Mouse (Mus musculus) frontal cortex, postnatal 14 days (tissue): ENCODE measurements at regions not wholly inside any gene's neighbourhood (a gene's known extent, or its start where the extent isn't known, plus 50 kb on each side); places are given as distances from the start of the nearest gene placed in this dataset.

Experiments used
- DNase-seq, 2 experiments: peaks; one replicate each; pipeline ENCODE4 v3.0.0; 2022; ENCODE audit warnings: low spot score in 2 of 2

GRCm38 (mm10) chr8:107715901-107716300, 127.6 kb upstream of the Psmd7 start:
- DNase-seq: no peak

GRCm38 (mm10) chr8:107717856-107718255, 129.6 kb upstream of the Psmd7 start:
- DNase-seq: no peak

- DNase-seq: no peak
Observed at GRCm38 (mm10) chr8:107719656-107720055, 131.4 kb upstream of the Psmd7 start.

DNA sequence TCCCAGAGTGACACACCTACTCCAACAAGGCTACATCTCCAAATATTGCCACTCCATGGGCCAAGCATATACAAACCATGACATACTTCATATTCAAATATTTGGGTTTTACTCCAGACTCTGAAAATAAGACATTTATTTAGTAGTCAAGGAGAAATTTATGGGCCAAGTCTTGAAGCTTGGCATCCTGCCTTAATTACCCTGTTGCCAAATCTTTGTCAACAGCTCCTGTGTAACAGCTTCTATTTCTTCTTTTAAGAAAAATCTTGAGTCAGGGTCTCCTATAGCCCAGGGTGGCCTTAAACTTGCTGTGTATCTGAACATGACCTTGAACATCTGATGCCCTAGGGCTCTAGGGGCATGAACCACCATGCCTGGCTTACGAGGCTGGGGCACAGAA, 138.5 kb upstream of the Psmd7 start:
- DNase-seq: no peak

GRCm38 (mm10) chr8:107727276-107727675, 139.0 kb upstream of the Psmd7 start:
- DNase-seq: no peak

DNA sequence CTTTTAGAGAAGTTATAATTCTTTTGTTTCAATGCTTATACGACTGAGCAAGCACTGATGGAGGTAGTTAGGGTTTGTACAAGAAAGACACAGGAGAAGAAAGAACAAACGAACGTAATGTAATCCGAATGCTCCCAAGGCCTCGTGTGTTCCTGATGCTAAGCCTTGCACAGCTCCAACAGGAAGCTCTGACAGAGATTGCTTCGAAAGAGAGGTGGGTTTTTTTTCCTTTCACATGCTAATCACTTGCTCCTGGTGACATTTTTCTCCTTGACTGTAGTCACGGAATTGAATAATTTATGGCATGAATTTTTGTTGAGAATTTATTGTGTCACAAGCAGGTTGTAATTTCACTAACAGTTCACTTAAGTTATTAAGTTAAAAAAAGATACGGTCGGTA, 150.8 kb upstream of the Psmd7 start:
- DNase-seq: no peak

DNA sequence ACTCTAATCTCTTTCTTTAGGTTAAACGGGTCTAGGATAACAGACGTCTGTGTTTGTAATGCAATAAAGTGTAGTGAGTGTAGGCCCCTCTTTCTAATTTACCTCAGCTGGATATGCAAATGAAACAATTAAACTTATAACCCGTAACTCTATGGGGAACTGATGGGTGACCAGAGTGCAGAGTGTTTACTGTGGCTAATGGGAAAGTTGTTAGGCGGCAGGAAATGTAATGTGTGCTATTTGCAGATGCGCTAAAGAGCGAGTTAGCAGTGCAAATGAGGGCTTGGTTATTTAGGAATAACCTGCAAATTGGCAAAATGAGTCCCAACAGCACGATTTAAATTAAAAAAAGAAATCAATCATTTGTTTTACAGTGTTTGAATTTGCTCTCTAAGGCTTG, 168.8 kb upstream of the Psmd7 start:
- DNase-seq: no peak

DNA sequence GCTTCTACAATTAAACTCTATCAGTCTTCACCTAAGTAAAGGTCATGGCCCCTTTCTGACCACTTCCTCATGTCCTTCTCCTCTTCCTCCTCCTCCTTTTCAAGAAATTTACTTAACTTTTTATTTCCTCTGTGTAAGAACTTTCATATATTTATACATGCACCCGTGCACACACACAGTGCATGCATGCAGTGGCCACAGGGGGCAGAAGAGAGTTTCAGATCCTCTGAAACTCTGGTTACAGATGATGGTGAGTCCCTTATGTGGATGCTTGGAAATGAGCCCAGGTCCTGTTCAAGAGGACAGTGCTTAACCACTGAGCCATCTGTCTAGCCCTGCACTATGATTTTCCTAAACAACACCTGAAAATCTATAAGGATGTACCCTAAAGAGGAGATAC, 170.4 kb upstream of the Psmd7 start:
- DNase-seq: no peak

DNA sequence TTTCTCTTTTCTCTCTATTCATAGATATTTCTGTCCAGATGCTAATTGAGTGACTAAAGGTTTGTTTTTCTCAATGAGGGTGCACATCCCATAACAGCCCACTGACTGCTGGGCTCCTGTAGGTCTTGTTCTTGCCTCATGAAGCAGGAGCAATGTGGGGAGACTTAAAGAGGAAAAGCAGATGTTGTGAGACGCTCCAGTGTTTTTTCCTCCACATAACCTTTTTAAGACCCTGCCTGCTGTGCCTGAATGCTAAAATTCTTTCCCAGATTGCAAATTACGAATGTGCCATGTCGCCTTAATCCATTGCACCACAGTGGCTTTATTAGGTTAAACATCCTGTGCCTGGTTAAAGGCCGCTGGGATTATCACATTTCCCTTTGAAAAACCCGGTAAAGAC, 165.5 kb upstream of the Zfhx3 start:
- no peak for DNase-seq

DNA sequence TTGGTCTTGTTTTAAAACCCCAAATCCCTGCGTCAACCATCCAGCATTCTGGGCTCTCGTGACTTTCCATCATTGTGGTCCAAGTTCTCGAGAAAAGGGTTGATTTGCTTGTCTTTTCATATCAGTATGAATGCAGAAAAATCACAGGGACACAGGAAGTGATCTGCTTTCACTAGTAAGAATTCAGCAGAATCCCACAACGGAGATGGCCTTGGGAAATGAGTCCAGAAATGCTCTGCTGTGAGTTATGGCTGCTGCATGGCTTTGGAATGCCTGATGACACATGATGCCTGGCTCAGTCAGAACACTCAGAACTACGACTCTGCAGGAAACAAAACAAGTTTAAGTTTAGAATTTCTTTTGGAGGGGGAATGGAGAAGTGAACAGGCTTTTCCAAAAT, 156.7 kb upstream of the Zfhx3 start:
- no peak for DNase-seq

- DNase-seq: no peak
Observed at GRCm38 (mm10) chr8:107792286-107792685, 150.2 kb upstream of the Zfhx3 start.

GRCm38 (mm10) chr8:107814931-107815330, 127.5 kb upstream of the Zfhx3 start:
- DNase-seq: no peak

DNA sequence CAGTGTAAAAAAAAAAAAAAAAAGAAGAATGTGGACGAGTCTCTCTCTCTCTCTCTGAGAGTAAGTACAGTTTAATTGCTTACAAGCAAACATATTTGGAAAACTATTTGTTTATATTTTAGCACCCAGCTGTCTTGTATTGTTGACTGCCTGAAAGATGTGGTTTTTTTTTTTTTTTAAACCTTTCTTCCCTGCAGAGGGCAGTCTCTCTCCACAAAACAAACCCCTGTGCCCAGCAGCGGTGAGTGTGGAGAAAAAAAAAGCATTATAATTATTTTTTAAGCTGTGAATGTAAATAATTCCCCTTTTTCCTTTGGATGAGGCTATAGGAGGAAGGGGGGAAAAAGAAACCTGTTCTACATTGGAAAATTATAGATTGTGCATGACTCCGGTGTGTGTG, 126.7 kb upstream of the Zfhx3 start:
- DNase-seq: no peak

DNA sequence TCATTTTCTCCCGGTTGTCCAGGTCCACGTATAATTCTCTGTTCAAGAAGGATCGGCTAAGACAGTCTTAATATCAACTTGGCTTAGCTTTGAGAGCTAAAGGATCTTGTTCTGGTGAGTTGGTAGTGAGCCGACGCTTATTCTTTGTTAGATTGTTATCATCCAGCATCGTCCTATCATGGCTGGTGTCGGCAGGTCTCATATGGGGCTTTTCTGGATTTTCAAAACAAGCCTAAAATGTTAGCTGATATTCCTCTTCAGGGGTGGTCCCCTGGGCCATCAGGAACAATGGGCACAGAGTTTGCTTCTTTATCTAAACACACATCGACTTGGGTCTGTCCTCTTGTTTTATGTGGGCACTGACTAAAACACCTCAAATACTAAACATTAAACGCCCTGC, 124.6 kb upstream of the Zfhx3 start:
- DNase-seq: no peak

- DNase-seq: no peak
Observed at GRCm38 (mm10) chr8:107820174-107820760, 122.2 kb upstream of the Zfhx3 start.

DNA sequence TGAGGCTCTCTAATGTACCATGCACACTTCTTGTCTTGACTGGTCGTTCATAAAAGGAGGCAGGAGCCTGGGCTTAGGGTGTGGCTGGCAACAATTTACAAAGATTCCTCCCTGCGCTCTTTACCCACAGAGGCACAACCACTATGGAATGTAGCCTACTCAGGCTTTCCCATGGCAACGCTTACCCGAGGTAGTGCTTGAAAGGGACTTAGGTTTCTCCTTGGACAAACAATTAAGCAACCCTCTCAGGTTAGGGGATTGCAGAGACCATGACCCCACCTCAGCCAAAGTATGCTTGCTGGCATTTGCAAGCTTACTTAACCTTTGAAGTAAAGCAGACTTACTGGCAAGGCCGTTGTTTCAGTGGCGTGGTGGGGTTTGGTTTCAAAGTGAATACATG, 120.9 kb upstream of the Zfhx3 start:
- DNase-seq: no peak

DNA sequence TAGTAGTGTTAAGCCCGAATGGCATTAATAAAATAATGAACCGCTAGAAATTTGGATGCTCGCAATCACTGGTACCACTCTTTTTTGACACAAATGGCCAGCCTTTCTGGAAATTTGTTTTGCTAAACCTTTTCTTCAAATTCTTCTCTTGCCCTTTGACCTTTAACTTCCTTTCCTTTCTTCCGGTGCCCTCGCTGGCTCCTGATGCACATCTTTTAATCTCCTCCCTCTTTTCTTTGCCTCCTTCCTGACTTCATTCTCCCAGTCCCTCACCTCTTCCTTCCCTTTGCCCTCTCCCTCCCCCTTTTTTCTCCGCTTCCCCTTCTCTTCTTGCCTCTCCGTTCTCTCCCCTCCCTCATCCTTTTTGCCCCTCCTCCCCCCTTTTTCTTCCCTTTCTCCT, 118.3 kb upstream of the Zfhx3 start:
- no peak for DNase-seq

DNA sequence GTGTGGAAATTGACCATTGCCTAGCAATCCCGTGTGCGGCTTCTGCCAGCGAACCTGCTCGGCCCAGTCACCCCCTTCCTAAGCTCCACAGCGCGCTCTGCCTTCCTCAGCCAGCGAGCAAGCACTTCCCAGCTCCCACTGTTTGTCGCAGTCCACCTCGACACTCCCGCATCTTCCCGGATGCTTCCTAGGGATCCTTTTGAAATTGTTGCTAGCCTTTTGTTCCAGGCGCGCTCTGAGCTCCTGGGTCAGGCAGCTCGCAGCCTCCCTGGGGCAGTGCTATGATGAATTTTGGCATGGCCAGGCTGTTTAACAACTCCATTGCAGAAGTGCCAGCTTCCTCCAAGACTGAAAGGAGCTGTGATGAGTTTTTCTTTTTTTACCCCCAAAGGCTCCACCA, 117.8 kb upstream of the Zfhx3 start:
- no peak for DNase-seq

GRCm38 (mm10) chr8:107827500-107828125, 114.8 kb upstream of the Zfhx3 start:
- no peak for DNase-seq

- DNase-seq: no peak
Observed at GRCm38 (mm10) chr8:107828541-107828940, 113.9 kb upstream of the Zfhx3 start.

DNA sequence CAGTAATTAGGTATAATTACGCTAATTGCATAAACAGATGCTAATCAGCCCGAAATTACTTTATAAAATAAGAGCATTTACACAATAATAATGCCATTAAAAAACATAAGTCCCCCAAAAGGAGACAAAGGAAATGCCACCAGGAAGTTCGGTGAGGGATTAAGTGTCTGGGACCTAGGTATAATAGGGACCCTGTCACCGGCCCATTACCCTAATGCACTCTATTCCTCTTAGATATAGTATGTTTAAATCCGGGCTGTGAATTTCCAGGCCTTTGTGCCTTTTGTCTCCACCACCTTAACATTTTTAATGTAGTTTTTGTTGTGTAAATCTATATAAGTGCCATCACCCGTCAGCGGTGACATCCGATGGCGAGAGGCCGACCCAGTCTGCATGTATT, 109.0 kb upstream of the Zfhx3 start:
- DNase-seq: no peak

- DNase-seq: no peak
Observed at GRCm38 (mm10) chr8:107846141-107846540, 96.3 kb upstream of the Zfhx3 start.

DNA sequence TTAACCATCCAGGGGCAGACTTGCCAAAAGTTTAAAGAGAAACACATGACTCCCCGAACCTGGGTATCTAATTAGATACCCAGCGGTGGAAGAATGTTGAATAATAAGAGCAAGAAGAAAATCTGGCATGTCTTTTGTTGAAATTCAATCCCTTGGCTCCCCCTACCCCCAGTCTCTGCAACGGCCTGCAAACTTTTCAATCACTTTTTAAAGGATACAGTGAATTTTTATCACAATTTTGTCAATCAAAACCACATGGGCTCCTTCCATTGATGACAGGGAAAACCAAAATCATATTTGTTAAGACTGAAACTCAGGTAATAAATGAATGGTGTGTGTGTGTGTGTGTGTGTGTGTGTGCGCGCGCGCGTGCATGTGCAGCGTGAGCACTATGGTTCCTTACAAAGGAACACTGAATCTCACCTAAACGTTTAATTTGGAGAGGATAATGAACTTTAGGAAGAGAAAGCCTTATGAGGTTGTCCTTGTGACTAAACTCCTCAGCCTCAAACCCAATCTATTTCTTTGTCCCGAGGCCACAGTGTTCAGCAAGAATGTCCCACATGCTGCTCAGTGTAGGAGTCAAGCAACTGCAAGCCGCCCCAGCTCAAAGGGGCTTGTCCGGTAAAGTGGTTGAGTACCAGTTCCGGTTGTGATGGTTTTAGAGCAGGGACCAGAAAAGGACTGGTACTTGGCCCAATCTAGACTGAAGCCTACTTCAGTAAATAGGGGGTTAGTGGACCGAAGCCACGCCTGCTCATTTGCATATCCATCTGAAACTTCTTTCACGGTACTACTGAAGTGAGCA, 91.0 kb upstream of the Zfhx3 start:
- DNase-seq: no peak
